Mouse (Mus musculus) heart, adult 10 weeks (tissue): ENCODE results near the gene Spint5. TPM values are rescaled to one million over a fixed set of nuclear protein-coding genes. Genes with fewer than 3 reads are reported as not detected.

Source experiments
- polyA plus RNA-seq: library from polyadenylated mRNA; stranded (reverse); fragments of 350-450 nt; fragmentation: Illumina TruSeq; extraction: RNeasy Lipid Tissue Mini Kit (QIAGEN cat#74804); gene quantifications from one replicate; pipeline ENCODE4 v1.2.3, GENCODE M21; 2014; ENCODE audit warnings: low read depth, low replicate concordance

The Spint5 gene
- polyA plus RNA-seq: not detected

DNA sequence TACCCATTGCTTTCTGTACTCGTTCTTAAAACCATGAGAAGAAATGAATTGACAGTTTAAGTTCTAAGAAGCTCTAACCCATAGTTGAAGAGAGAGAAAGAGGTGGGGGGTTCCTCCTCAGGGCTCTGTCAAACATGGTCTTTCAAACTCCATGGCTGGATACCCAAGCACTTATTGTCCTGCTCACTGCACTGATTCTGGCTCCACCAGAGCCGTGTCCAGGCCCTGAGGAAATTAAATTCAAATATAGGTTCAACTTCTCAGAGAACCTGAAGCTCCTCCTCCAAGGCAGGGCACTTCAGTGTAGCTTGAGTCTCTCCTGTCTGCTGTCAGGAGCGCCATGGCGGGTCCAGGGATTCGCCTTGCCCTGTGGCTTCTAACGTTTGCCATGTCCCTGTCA is at the start of gene Spint5:
Gene Spint5 (plus strand): TSS at position 301 of the 400 bp plus-strand sequence.

DNA sequence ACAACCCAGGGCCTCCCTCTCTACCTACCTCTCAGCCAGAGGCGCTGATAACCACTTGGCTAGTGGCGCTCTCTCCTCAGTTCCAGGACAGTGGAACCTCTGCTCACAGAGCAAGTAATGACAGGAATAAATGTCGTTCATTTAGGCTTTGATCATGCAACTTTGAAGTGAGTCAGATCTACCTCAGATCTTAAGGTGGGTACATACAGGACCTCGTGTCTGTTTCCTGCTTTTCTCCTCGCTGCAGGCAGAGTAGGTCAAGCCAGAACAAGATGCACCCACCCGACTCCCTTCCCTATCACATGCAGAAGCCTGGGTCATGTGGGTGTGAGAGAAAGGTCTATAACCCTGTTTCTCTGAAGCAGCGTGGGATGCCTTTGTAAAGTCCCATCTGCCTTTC is 41.1 kb upstream of the Spint5 start, which contains the start of gene Wfdc11:
Gene Wfdc11 (minus strand): TSS at position 101 of the 400 bp plus-strand sequence.

DNA sequence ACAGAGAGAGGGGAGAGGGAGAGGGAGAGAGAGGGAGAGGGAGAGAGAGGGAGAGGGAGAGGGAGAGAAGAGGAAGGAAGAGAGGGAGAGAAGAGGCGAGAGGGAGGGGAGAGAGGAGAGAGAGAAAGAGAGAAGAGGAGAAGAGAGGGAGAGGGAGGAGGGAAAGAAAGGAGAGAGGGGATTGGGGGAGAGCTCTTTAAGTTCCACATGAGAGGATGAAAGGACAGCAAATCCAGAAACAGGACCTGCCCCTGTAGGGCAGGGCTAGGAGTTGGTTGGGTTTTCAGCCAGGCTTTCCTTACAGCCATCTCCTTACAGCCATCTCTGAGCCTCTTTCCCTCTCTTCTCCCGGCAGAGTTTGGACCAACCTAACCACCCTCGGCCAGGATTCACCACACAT is 30.3 kb upstream of the Spint5 start, which contains the start of gene Wfdc13:
Gene Wfdc13 (plus strand): TSS at position 301 of the 400 bp plus-strand sequence.

DNA sequence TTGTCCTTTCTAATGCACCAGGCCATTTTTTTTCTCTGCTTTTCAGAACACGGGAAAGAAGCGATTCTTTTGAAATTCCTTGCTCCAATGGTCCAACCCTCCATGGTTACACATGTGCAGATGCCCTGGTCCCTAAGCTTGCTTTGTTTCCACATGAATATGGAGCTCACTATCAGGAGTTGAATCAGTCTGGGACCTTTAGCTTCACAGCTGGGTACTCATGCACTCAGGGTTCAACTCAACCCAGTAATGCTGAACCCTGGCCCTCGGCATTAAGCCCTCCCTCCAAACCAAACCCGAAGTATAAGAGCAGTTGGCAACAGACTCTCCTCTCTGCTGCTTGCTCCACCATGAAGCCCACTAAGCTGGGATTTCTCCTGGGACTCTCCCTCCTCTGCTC is 16.9 kb upstream of the Spint5 start, which contains the start of gene Spint4:
Gene Spint4 (plus strand): TSS at position 301 of the 400 bp plus-strand sequence.

DNA sequence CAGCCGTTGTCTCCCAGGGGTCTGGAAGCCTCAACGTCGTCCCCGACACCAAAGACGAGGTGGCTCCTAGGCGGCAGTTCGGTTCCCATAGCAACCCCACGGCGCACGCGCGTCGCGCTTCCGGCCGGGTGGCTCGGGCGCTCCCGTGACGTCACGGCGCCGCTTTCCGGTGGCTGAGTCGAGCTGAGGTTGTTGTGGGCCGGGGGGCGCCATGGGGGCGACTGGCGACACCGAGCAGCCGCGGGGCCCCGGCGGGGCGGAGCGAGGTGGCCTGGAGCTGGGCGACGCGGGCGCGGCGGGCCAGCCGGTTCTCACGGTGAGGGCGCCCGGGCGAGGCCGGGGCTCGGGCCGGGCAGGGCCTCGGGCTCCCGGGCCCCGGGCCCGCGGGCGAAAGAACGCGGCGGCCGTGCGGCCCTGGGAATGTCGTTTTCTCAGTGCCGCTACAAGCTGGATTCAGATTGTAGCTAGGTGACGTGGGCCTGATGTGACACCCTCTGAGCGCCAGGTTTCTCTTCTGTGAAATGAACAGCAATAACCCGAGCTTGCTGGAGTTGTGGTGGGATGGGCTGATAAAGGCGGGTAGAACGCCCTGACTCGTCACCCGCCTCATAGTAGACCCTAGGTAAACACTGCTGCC is 30.9 kb downstream of the Spint5 start, which contains the start of the genes Wfdc3 and Dnttip1:
Gene Wfdc3 (minus strand): TSS at position 89 of the 637 bp plus-strand sequence.
Gene Dnttip1 (plus strand): TSS at position 141 of the 637 bp plus-strand sequence.

Other genes starting within 250 kb of the Spint5 start
- gene Trp53tg5, start 241.6 kb upstream of the Spint5 start, polyA plus RNA-seq: not detected
- 23.8 TPM for gene Dbndd2, start 229.2 kb upstream of the Spint5 start, polyA plus RNA-seq
- gene Pigt, start 217.8 kb upstream of the Spint5 start, polyA plus RNA-seq: 27.9 TPM
- gene Wfdc2, start 152.9 kb upstream of the Spint5 start, polyA plus RNA-seq: 2.3 TPM
- not detected for gene Spint3, start 141.8 kb upstream of the Spint5 start, polyA plus RNA-seq
- not detected for gene Wfdc6a, start 129.9 kb upstream of the Spint5 start, polyA plus RNA-seq
- gene Eppin, start 121.7 kb upstream of the Spint5 start, polyA plus RNA-seq: not detected
- gene Wfdc6b, start 101.8 kb upstream of the Spint5 start, polyA plus RNA-seq: not detected
- gene Wfdc8, start 101.7 kb upstream of the Spint5 start, polyA plus RNA-seq: not detected
- not detected for gene Wfdc16, start 76.5 kb upstream of the Spint5 start, polyA plus RNA-seq
- not detected for gene Wfdc10, start 59.3 kb upstream of the Spint5 start, polyA plus RNA-seq
- not detected for gene Wfdc9, start 58.7 kb upstream of the Spint5 start, polyA plus RNA-seq
- gene Wfdc11, start 41.2 kb upstream of the Spint5 start, polyA plus RNA-seq: not detected
- not detected for gene Wfdc13, start 30.2 kb upstream of the Spint5 start, polyA plus RNA-seq
- not detected for gene Spint4, start 16.8 kb upstream of the Spint5 start, polyA plus RNA-seq
- gene Wfdc3, start 30.6 kb downstream of the Spint5 start, polyA plus RNA-seq: 1.5 TPM
- 21.1 TPM for gene Dnttip1, start 30.7 kb downstream of the Spint5 start, polyA plus RNA-seq
- 0.86 TPM for gene Ube2c, start 54.6 kb downstream of the Spint5 start, polyA plus RNA-seq
- gene Tnnc2, start 64.7 kb downstream of the Spint5 start, polyA plus RNA-seq: not detected
- 26.6 TPM for gene Snx21, start 70.5 kb downstream of the Spint5 start, polyA plus RNA-seq
- gene Acot8, start 89.6 kb downstream of the Spint5 start, polyA plus RNA-seq: 11.5 TPM
- gene Zswim3, start 89.8 kb downstream of the Spint5 start, polyA plus RNA-seq: 2.6 TPM
- 5.1 TPM for gene Zswim1, start 107.4 kb downstream of the Spint5 start, polyA plus RNA-seq
- not detected for gene Spata25, start 113.2 kb downstream of the Spint5 start, polyA plus RNA-seq
- 159 TPM for gene Ctsa, start 117.6 kb downstream of the Spint5 start, polyA plus RNA-seq
- gene Neurl2, start 118.2 kb downstream of the Spint5 start, polyA plus RNA-seq: 44.6 TPM
- 31.6 TPM for gene Pltp, start 142.4 kb downstream of the Spint5 start, polyA plus RNA-seq
- 28.1 TPM for gene Pcif1, start 164.0 kb downstream of the Spint5 start, polyA plus RNA-seq
- 8.7 TPM for gene Zfp335, start 196.5 kb downstream of the Spint5 start, polyA plus RNA-seq
- gene Mmp9, start 225.5 kb downstream of the Spint5 start, polyA plus RNA-seq: 1.4 TPM
- gene Slc12a5, start 245.5 kb downstream of the Spint5 start, polyA plus RNA-seq: 0.52 TPM